ENCODE assay signal across 20 mouse cellular contexts in the genomic region with DNA sequence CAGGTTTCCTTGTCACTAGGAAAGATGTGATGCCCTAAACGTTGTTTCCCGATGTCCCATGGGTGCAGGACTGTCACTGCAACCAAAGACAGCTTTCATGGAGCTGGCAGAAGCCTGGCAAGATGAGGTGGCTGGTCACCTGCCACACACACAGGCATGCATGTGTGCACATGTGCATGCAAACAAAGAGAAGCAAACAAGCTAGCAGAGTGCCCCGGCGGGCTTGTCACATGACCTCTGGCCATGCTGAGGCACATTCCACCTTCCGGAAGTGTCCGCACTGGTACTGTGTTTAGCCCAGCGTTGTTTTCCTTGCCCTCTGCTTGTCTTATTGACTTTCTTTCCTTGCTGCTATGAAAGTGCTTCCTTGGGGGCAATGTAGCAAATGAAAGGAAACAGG.
DNase-seq lines count a peak whose midpoint lies in the region; ATAC-seq and TF ChIP-seq lines count a peak whose summit lies in the region.
"Had no signal": no experiment of that assay in that cellular context is flagged by ENCODE, and none has a peak within 500 bp of the region (broad histone marks: within the 10 kb centered on the region; RNA-seq: fewer than 3 reads in every experiment).

No protein-coding gene starts in this region.

- 81% methylated on average over 7 of the region's 7 CpGs for WGBS in midbrain, embryonic 13.5 days
- 86% methylated on average over 7 of the region's 7 CpGs for WGBS in midbrain, embryonic 14.5 days
- WGBS in stomach, postnatal 0 days = 54% methylated on average over 7 of the region's 7 CpGs

- no peak for TF ChIP-seq CTCF in stomach, postnatal 0 days (IDR thresholded peaks at IDR 0.05; ENCODE audit: low read depth)

- TF ChIP-seq EP300 in stomach, postnatal 0 days (optimal IDR thresholded peaks at IDR 0.05) = no peak

- H3K4me3 ChIP-seq in midbrain, embryonic 13.5 days (replicated peaks) = no peak overlapping the region
- no peak overlapping the region for H3K4me3 ChIP-seq in midbrain, embryonic 14.5 days (replicated peaks; ENCODE audit: low read depth, low read length)
- no peak overlapping the region for H3K4me3 ChIP-seq in stomach, postnatal 0 days (ENCODE audit: low read depth, low read length)
- H3K4me3 ChIP-seq: embryonic facial prominence, embryonic 12.5 days; forebrain, embryonic 13.5 days; forebrain, embryonic 15.5 days had no signal

- H3K9ac ChIP-seq in midbrain, embryonic 13.5 days (replicated peaks) = no peak overlapping the region
- H3K9ac ChIP-seq in midbrain, embryonic 14.5 days (replicated peaks; ENCODE audit: low read length) = no peak overlapping the region
- H3K9ac ChIP-seq in stomach, postnatal 0 days (ENCODE audit: low read length) = no peak overlapping the region
- H3K9ac ChIP-seq: embryonic facial prominence, embryonic 12.5 days; forebrain, embryonic 13.5 days; forebrain, embryonic 15.5 days had no signal

- no peak overlapping the region for H3K4me2 ChIP-seq in midbrain, embryonic 13.5 days (replicated peaks)
- no peak overlapping the region for H3K4me2 ChIP-seq in midbrain, embryonic 14.5 days (ENCODE audit: low read length)
- H3K4me2 ChIP-seq in stomach, postnatal 0 days (replicated peaks; ENCODE audit: low read depth) = no peak overlapping the region
- H3K4me2 ChIP-seq: embryonic facial prominence, embryonic 12.5 days; forebrain, embryonic 13.5 days; forebrain, embryonic 15.5 days had no signal

- H3K4me1 ChIP-seq in midbrain, embryonic 13.5 days (replicated peaks) = peaks cover 15% of the 10 kb centered on the region
- no peaks in the 10 kb centered on the region; the same call in 1 of the 2 replicates for H3K4me1 ChIP-seq in midbrain, embryonic 14.5 days (ENCODE audit: control insufficient read depth, insufficient read depth, low read length)
- H3K4me1 ChIP-seq in stomach, postnatal 0 days (replicated peaks; ENCODE audit: control insufficient read depth, insufficient read depth) = no peaks in the 10 kb centered on the region
- H3K4me1 ChIP-seq: embryonic facial prominence, embryonic 12.5 days had no signal

- H3K27me3 ChIP-seq in midbrain, embryonic 13.5 days = no peaks in the 10 kb centered on the region
- no peaks in the 10 kb centered on the region for H3K27me3 ChIP-seq in midbrain, embryonic 14.5 days (ENCODE audit: control insufficient read depth, insufficient read depth, low read length)
- H3K27me3 ChIP-seq in stomach, postnatal 0 days (ENCODE audit: control insufficient read depth, insufficient read depth, low read length) = no peaks in the 10 kb centered on the region
- H3K27me3 ChIP-seq: embryonic facial prominence, embryonic 12.5 days; forebrain, embryonic 13.5 days; forebrain, embryonic 15.5 days had no signal

- intact Hi-C loops in left cerebral cortex, postnatal 36 days (cut with DNase I) = no loop called here
- intact Hi-C loops in gastrocnemius, postnatal 36 days (cut with DNase I) = no loop called here

- DNase-seq in midbrain, embryonic 14.5 days = no peak
- DNase-seq in urinary bladder, postnatal 14 days (ENCODE audit: low spot score) = peak; percentile 63
- no peak for DNase-seq in urinary bladder, postnatal 10 days (ENCODE audit: low spot score)
- peak; percentile 50 for DNase-seq in stomach, postnatal 0 days (ENCODE audit: low spot score)
- DNase-seq in left cerebral cortex, postnatal 36 days (ENCODE audit: low spot score in 2 of 2) = no peak
- no peak for DNase-seq in gastrocnemius, postnatal 36 days
- DNase-seq: adrenal gland, adult 2 months; adrenal gland, postnatal 10 days; adrenal gland, postnatal 25 days; cerebellum, adult 11 months; cerebellum, adult 18-20 months; cerebellum, adult 8-10 months; cerebellum, adult 9-11 months; cerebellum, postnatal 14 days; cerebellum, postnatal 36 days; embryo, embryonic 11 days had no signal

- H3K36me3 ChIP-seq in midbrain, embryonic 13.5 days = peaks cover 80% of the 10 kb centered on the region
- H3K36me3 ChIP-seq in midbrain, embryonic 14.5 days (ENCODE audit: control insufficient read depth, insufficient read depth, low read length) = peaks cover 56% of the 10 kb centered on the region
- H3K36me3 ChIP-seq in stomach, postnatal 0 days (ENCODE audit: control insufficient read depth, insufficient read depth, low read length) = peaks cover 15% of the 10 kb centered on the region

- no peak for ATAC-seq in midbrain, embryonic 13.5 days
- no peak for ATAC-seq in midbrain, embryonic 14.5 days (ENCODE audit: low FRiP score, low TSS enrichment)
- ATAC-seq in stomach, postnatal 0 days (ENCODE audit: low FRiP score, low TSS enrichment) = peak; percentile 51
- ATAC-seq: forebrain, embryonic 13.5 days; forebrain, embryonic 15.5 days had no signal

- H3K27ac ChIP-seq in midbrain, embryonic 13.5 days = 0 out of 2 replicates have a peak overlapping the region, but pooled peaks have one; percentile 53
- no peak overlapping the region for H3K27ac ChIP-seq in midbrain, embryonic 14.5 days (replicated peaks; ENCODE audit: low read depth, low read length)
- no peak overlapping the region for H3K27ac ChIP-seq in stomach, postnatal 0 days (replicated peaks)
- H3K27ac ChIP-seq: embryonic facial prominence, embryonic 12.5 days; forebrain, embryonic 13.5 days; forebrain, embryonic 15.5 days had no signal

- H3K9me3 ChIP-seq in midbrain, embryonic 13.5 days = no peaks in the 10 kb centered on the region
- no peaks in the 10 kb centered on the region for H3K9me3 ChIP-seq in midbrain, embryonic 14.5 days (ENCODE audit: control insufficient read depth, low read length)
- no peaks in the 10 kb centered on the region for H3K9me3 ChIP-seq in stomach, postnatal 0 days (ENCODE audit: control insufficient read depth, low read length)
- H3K9me3 ChIP-seq: embryonic facial prominence, embryonic 12.5 days; forebrain, embryonic 13.5 days; forebrain, embryonic 15.5 days had no signal

Comparison
In these comparisons a context has a peak if more than half of its experiments do, and no peak if none do; other contexts are left out.
1. DNase-seq: peak in urinary bladder, postnatal 14 days (single experiment) and stomach, postnatal 0 days (single experiment); none in midbrain, embryonic 14.5 days (single experiment), urinary bladder, postnatal 10 days (single experiment), left cerebral cortex, postnatal 36 days (0 of 2) and gastrocnemius, postnatal 36 days (0 of 2).